Mouse (Mus musculus): ENCODE data around the gene Arl6ip4. TPM values are rescaled to one million over a fixed set of nuclear protein-coding genes. Genes with fewer than 3 reads are reported as not detected.

The Arl6ip4 gene
- polyA plus RNA-seq, 2 experiments, result 88.3 to 95.1 TPM

GRCm38 (mm10) chr5:124103020-124103419, 12.9 kb upstream of the Arl6ip4 start:
- H3K9me3 ChIP-seq (ENCODE audit: control insufficient read depth, low read length), result no peaks in the 10 kb centered on the region
- H3K27me3 ChIP-seq (ENCODE audit: control insufficient read depth, insufficient read depth, low read length), result no peaks in the 10 kb centered on the region
- no peaks in the 10 kb centered on the region for H3K36me3 ChIP-seq (ENCODE audit: control insufficient read depth, insufficient read depth, low read length)
- ATAC-seq (ENCODE audit: low FRiP score, low read depth), result no peak
- 88% methylated on average over 3 of the region's 3 CpGs for WGBS
- H3K4me1 ChIP-seq (ENCODE audit: control insufficient read depth, insufficient read depth, low read length), result no peaks in the 10 kb centered on the region
- H3K27ac ChIP-seq (replicated peaks; ENCODE audit: low read depth, low read length), result no peak overlapping the region
- H3K4me2 ChIP-seq (replicated peaks; ENCODE audit: low read depth, low read length, severe bottlenecking), result no peak overlapping the region
- no peak overlapping the region for H3K4me3 ChIP-seq (replicated peaks; ENCODE audit: low read length)
- no peak overlapping the region for H3K9ac ChIP-seq (ENCODE audit: low read depth, low read length, severe bottlenecking)
- no peak for DNase-seq (ENCODE audit: low spot score)
- no peak for TF ChIP-seq POLR2A (IDR thresholded peaks at IDR 0.05; ENCODE audit: borderline replicate concordance, extremely low read depth, insufficient read depth, insufficient read length)

- TF ChIP-seq POLR2A (IDR thresholded peaks at IDR 0.05; ENCODE audit: borderline replicate concordance, extremely low read depth, insufficient read depth, insufficient read length), result no peak
- 92% methylated on average over 9 of the region's 9 CpGs for WGBS
These were observed 12.3 kb upstream of the Arl6ip4 start for GRCm38 (mm10) chr5:124103552-124103951.

GRCm38 (mm10) chr5:124111077-124111741, 4.7 kb upstream of the Arl6ip4 start:
- Histone ChIP-seq H3K27ac (replicated peaks; ENCODE audit: low read depth, low read length) (peak overlapping the region; percentile 56; the same call in 1 of the 2 replicates), H3K9ac (ENCODE audit: low read depth, low read length, severe bottlenecking) (peak overlapping the region; percentile 61), H3K4me2 (replicated peaks; ENCODE audit: low read depth, low read length, severe bottlenecking) (peak overlapping the region; percentile 64), H3K4me3 (replicated peaks; ENCODE audit: low read length) (peak overlapping the region; percentile 76), H3K9me3 (ENCODE audit: control insufficient read depth, low read length) (no peaks in the 10 kb centered on the region), H3K36me3 (ENCODE audit: control insufficient read depth, insufficient read depth, low read length) (0 out of 2 replicates have a peak, but pooled peaks cover 4% of the 10 kb centered on the region), H3K27me3 (ENCODE audit: control insufficient read depth, insufficient read depth, low read length) (no peaks in the 10 kb centered on the region), H3K4me1 (ENCODE audit: control insufficient read depth, insufficient read depth, low read length) (peaks cover 7% of the 10 kb centered on the region)
- 23% methylated on average over 17 of the region's 17 CpGs for WGBS
- ATAC-seq (ENCODE audit: low FRiP score, low read depth) (no peak; the same call in 1 of the 2 replicates), DNase-seq (ENCODE audit: low spot score) (no peak)
- TF ChIP-seq POLR2A (IDR thresholded peaks at IDR 0.05; ENCODE audit: borderline replicate concordance, extremely low read depth, insufficient read depth, insufficient read length), result no peak

More at GRCm38 (mm10) chr5:124103552-124103951, 12.3 kb upstream of the Arl6ip4 start:
- Histone ChIP-seq H3K9me3 (ENCODE audit: control insufficient read depth, low read length) (no peaks in the 10 kb centered on the region), H3K4me1 (ENCODE audit: control insufficient read depth, insufficient read depth, low read length) (no peaks in the 10 kb centered on the region), H3K27ac (replicated peaks; ENCODE audit: low read depth, low read length) (no peak overlapping the region), H3K9ac (ENCODE audit: low read depth, low read length, severe bottlenecking) (no peak overlapping the region), H3K4me2 (replicated peaks; ENCODE audit: low read depth, low read length, severe bottlenecking) (no peak overlapping the region), H3K4me3 (replicated peaks; ENCODE audit: low read length) (no peak overlapping the region), H3K36me3 (ENCODE audit: control insufficient read depth, insufficient read depth, low read length) (no peaks in the 10 kb centered on the region), H3K27me3 (ENCODE audit: control insufficient read depth, insufficient read depth, low read length) (no peaks in the 10 kb centered on the region)
- ATAC-seq (ENCODE audit: low FRiP score, low read depth) (no peak), DNase-seq (ENCODE audit: low spot score) (no peak)

- WGBS, result under 1% methylated on average over 52 of the region's 66 CpGs
- no peaks in the 10 kb centered on the region for H3K9me3 ChIP-seq (ENCODE audit: control insufficient read depth, low read length)
- H3K4me3 ChIP-seq (replicated peaks; ENCODE audit: low read length), result peak within 1 kb of the TSS; percentile 76
These were observed 4.0 kb upstream of the Arl6ip4 start, which contains the start of gene Ogfod2 for GRCm38 (mm10) chr5:124111742-124112497. TSS of gene Ogfod2 (plus strand) at chr5:124112297.

GRCm38 (mm10) chr5:124112531-124112930, 3.4 kb upstream of the Arl6ip4 start:
- no peak for ATAC-seq (ENCODE audit: low FRiP score, low read depth)
- 3% methylated on average over 14 of the region's 18 CpGs for WGBS

More at GRCm38 (mm10) chr5:124111742-124112497, 4.0 kb upstream of the Arl6ip4 start, which contains the start of gene Ogfod2:
- H3K36me3 ChIP-seq (ENCODE audit: control insufficient read depth, insufficient read depth, low read length), result 0 out of 2 replicates have a peak, but pooled peaks cover 4% of the 10 kb centered on the region
- peak within 1 kb of the TSS; percentile 64 for H3K4me2 ChIP-seq (replicated peaks; ENCODE audit: low read depth, low read length, severe bottlenecking)
- peak; percentile 57; the same call in 1 of the 2 replicates for TF ChIP-seq POLR2A (IDR thresholded peaks at IDR 0.05; ENCODE audit: borderline replicate concordance, extremely low read depth, insufficient read depth, insufficient read length)
- H3K4me1 ChIP-seq (ENCODE audit: control insufficient read depth, insufficient read depth, low read length), result peaks cover 12% of the 10 kb centered on the region
- DNase-seq (ENCODE audit: low spot score) (peak; percentile 97), ATAC-seq (ENCODE audit: low FRiP score, low read depth) (peak; percentile 98)
- H3K9ac ChIP-seq (ENCODE audit: low read depth, low read length, severe bottlenecking), result peak within 1 kb of the TSS; percentile 61
- H3K27me3 ChIP-seq (ENCODE audit: control insufficient read depth, insufficient read depth, low read length), result no peaks in the 10 kb centered on the region
- H3K27ac ChIP-seq (replicated peaks; ENCODE audit: low read depth, low read length), result peak within 1 kb of the TSS; percentile 68

More at GRCm38 (mm10) chr5:124112531-124112930, 3.4 kb upstream of the Arl6ip4 start:
- no peaks in the 10 kb centered on the region for H3K9me3 ChIP-seq (ENCODE audit: control insufficient read depth, low read length)
- no peaks in the 10 kb centered on the region for H3K27me3 ChIP-seq (ENCODE audit: control insufficient read depth, insufficient read depth, low read length)
- TF ChIP-seq POLR2A (IDR thresholded peaks at IDR 0.05; ENCODE audit: borderline replicate concordance, extremely low read depth, insufficient read depth, insufficient read length), result no peak
- peaks cover 10% of the 10 kb centered on the region; the same call in 1 of the 2 replicates for H3K36me3 ChIP-seq (ENCODE audit: control insufficient read depth, insufficient read depth, low read length)
- no peak overlapping the region for H3K27ac ChIP-seq (replicated peaks; ENCODE audit: low read depth, low read length)
- H3K4me2 ChIP-seq (replicated peaks; ENCODE audit: low read depth, low read length, severe bottlenecking), result peak overlapping the region; percentile 64
- peak overlapping the region; percentile 76 for H3K4me3 ChIP-seq (replicated peaks; ENCODE audit: low read length)
- DNase-seq (ENCODE audit: low spot score), result no peak
- H3K9ac ChIP-seq (ENCODE audit: low read depth, low read length, severe bottlenecking), result peak overlapping the region; percentile 61
- peaks cover 16% of the 10 kb centered on the region for H3K4me1 ChIP-seq (ENCODE audit: control insufficient read depth, insufficient read depth, low read length)

All from limb, embryonic 14.5 days (tissue).